Mouse (Mus musculus): Measurements from ENCODE around the gene Fam166a. TPM values are rescaled to one million over a fixed set of nuclear protein-coding genes. Genes with fewer than 3 reads are reported as not detected.

The Fam166a gene
- 0.78 and 1.4 TPM in 2 replicates for polyA plus RNA-seq (2015; fragmentation: Nextera tagmentation; extraction: Ambion mirVana)

DNA sequence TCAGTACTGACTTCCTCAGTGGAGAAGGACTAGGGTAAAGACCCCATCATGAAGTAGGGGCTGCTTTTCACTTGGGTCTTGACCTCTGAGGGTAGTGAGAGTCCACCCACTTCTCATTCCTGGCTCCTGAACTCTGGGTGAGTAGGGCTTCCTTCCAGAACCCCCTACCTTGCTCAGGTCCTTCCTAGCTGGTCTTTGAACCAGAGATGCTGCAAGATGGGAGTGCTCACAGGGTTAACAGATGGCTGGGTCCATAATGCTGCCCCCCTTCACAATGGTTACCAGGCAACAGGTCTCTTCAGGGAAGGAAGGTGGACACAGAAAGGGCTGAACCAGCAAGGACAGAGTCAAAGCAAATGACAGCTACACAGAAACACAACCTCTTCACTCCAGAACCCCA is at the start of gene Fam166a:
Gene Fam166a, plus strand, starts transcription at position 301 of the 400 bp plus-strand sequence.
- Histone ChIP-seq H3K4me1 (replicated peaks; ENCODE audit: control insufficient read depth, insufficient read depth, low read length) (no peaks in the 10 kb centered on the region), H3K4me3 (ENCODE audit: low read depth, low read length) (no peak within 1 kb of the TSS), H3K9me3 (ENCODE audit: control insufficient read depth) (no peaks in the 10 kb centered on the region), H3K36me3 (ENCODE audit: control insufficient read depth, insufficient read depth) (peaks cover 12% of the 10 kb centered on the region; the same call in 1 of the 2 replicates), H3K27me3 (replicated peaks; ENCODE audit: control insufficient read depth, insufficient read depth, low read length) (no peaks in the 10 kb centered on the region), H3K27ac (ENCODE audit: low read depth, low read length) (no peak within 1 kb of the TSS), H3K4me2 (replicated peaks; ENCODE audit: low read depth) (no peak within 1 kb of the TSS), H3K9ac (ENCODE audit: low read depth, low read length) (no peak within 1 kb of the TSS)
- no peak for ATAC-seq
- TF ChIP-seq CTCF (IDR thresholded peaks at IDR 0.05; ENCODE audit: low read depth), result no peak

DNA sequence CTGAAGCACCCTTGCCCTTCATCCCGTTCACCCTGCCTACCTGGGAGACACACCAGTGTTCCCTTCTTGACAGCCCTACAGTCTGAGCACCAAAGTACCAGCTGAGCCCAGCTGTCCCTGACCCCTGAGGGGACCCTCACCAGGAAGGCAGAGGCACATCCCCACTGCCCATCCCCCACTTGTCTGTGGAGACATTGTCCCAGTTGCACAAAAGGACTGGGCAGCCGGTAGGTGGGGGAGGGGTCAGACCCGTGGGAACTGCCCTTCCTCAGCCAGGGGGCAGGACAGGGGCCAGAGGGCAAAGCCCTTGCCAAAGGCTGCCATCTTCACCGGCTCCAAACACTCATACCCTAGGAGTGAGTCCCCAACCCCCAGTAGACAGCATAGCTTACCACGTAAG is 48.8 kb upstream of the Fam166a start:
- Histone ChIP-seq H3K4me3 (ENCODE audit: low read depth, low read length) (no peak overlapping the region), H3K9ac (ENCODE audit: low read depth, low read length) (no peak overlapping the region), H3K4me2 (replicated peaks; ENCODE audit: low read depth) (no peak overlapping the region), H3K36me3 (ENCODE audit: control insufficient read depth, insufficient read depth) (no peaks in the 10 kb centered on the region), H3K27me3 (replicated peaks; ENCODE audit: control insufficient read depth, insufficient read depth, low read length) (no peaks in the 10 kb centered on the region), H3K27ac (ENCODE audit: low read depth, low read length) (no peak overlapping the region), H3K9me3 (ENCODE audit: control insufficient read depth) (no peaks in the 10 kb centered on the region), H3K4me1 (replicated peaks; ENCODE audit: control insufficient read depth, insufficient read depth, low read length) (peaks cover 27% of the 10 kb centered on the region)
- WGBS, result 54% methylated on average over 5 of the region's 5 CpGs
- TF ChIP-seq CTCF (IDR thresholded peaks at IDR 0.05; ENCODE audit: low read depth), result no peak
- no peak for ATAC-seq

DNA sequence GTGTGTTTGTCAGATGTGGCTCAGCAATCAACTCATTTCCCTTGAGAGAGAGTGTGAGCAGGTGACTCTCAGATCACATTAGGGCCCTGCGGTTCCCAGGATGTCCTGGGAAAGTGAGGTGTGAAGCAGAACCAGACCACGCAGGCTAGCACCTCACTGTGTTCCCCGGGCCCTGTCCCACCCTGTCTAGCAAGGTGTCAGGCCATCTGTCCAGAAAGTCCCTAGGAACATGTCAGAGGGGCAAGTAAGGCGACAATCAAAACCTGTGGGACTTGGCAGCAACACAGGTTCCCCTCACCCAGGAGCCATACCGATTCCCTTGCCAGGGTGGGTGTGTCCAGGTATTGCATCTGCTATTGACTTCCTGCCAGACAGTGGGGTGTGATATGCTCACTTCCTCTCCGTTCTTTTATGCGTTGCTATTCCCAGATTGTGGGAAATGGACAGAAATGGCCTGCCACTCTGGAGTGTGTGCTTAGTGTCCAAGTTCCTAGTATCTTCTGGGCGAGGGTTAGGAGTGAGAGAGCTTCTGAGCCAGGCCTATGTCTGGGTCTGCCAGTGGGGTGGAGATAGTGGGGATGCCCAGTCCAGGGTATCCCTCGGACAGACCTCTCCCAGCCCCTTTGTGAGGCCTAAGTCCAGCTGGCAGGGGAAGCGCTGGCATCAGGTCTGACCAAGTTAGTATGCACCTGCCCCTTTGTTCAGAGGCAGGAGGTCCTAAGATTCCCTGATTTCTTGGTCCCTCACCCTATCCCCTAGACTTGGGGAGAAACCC is 48.0 kb upstream of the Fam166a start:
- Histone ChIP-seq H3K27ac (ENCODE audit: low read depth, low read length) (no peak overlapping the region; the same call in 1 of the 2 replicates), H3K4me1 (replicated peaks; ENCODE audit: control insufficient read depth, insufficient read depth, low read length) (peaks cover 31% of the 10 kb centered on the region)

GRCm38 (mm10) chr2:25171101-25171768 is 47.3 kb upstream of the Fam166a start:
- no peak overlapping the region for H3K9ac ChIP-seq (ENCODE audit: low read depth, low read length)
- H3K27me3 ChIP-seq (replicated peaks; ENCODE audit: control insufficient read depth, insufficient read depth, low read length), result no peaks in the 10 kb centered on the region
- H3K27ac ChIP-seq (ENCODE audit: low read depth, low read length), result no peak overlapping the region
- TF ChIP-seq CTCF (IDR thresholded peaks at IDR 0.05; ENCODE audit: low read depth), result no peak
- H3K4me1 ChIP-seq (replicated peaks; ENCODE audit: control insufficient read depth, insufficient read depth, low read length), result peaks cover 38% of the 10 kb centered on the region
- no peak overlapping the region for H3K4me3 ChIP-seq (ENCODE audit: low read depth, low read length)
- no peak for ATAC-seq
- no peaks in the 10 kb centered on the region for H3K36me3 ChIP-seq (ENCODE audit: control insufficient read depth, insufficient read depth)
- H3K4me2 ChIP-seq (replicated peaks; ENCODE audit: low read depth), result no peak overlapping the region
- WGBS, result 82% methylated on average over 6 of the region's 6 CpGs
- no peaks in the 10 kb centered on the region for H3K9me3 ChIP-seq (ENCODE audit: control insufficient read depth)

More for the DNA sequence above, 48.0 kb upstream of the Fam166a start:
- no peak for TF ChIP-seq CTCF (IDR thresholded peaks at IDR 0.05; ENCODE audit: low read depth)
- no peaks in the 10 kb centered on the region for H3K9me3 ChIP-seq (ENCODE audit: control insufficient read depth)
- H3K4me2 ChIP-seq (replicated peaks; ENCODE audit: low read depth), result no peak overlapping the region
- no peak overlapping the region for H3K9ac ChIP-seq (ENCODE audit: low read depth, low read length)
- no peak overlapping the region for H3K4me3 ChIP-seq (ENCODE audit: low read depth, low read length)
- H3K36me3 ChIP-seq (ENCODE audit: control insufficient read depth, insufficient read depth), result no peaks in the 10 kb centered on the region
- 54% methylated on average over 10 of the region's 10 CpGs for WGBS
- H3K27me3 ChIP-seq (replicated peaks; ENCODE audit: control insufficient read depth, insufficient read depth, low read length), result no peaks in the 10 kb centered on the region
- ATAC-seq, result no peak

DNA sequence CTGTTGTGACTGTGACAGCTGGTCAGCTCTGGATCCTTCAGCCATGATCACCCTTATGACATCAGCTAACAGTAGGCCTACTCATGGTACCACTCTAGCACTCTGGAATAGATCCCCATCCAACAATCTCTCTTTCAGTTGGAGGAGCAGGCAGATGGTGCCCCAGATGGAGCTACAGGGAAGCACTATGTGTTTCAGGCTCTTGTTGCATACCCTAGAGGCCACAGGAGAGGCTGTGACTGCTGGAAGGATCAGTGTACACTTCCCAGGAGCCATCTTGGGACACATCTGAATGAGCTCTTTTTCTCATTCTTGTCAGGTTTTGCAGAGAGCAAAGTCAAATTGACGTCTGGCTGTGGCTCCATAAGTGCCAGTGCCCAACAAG is 46.8 kb upstream of the Fam166a start:
- TF ChIP-seq CTCF (IDR thresholded peaks at IDR 0.05; ENCODE audit: low read depth), result no peak
- H3K4me1 ChIP-seq (replicated peaks; ENCODE audit: control insufficient read depth, insufficient read depth, low read length), result peaks cover 41% of the 10 kb centered on the region
- H3K27me3 ChIP-seq (replicated peaks; ENCODE audit: control insufficient read depth, insufficient read depth, low read length), result no peaks in the 10 kb centered on the region
- ATAC-seq, result no peak
- H3K9me3 ChIP-seq (ENCODE audit: control insufficient read depth), result no peaks in the 10 kb centered on the region
- H3K27ac ChIP-seq (ENCODE audit: low read depth, low read length), result no peak overlapping the region
- H3K4me3 ChIP-seq (ENCODE audit: low read depth, low read length), result no peak overlapping the region
- H3K36me3 ChIP-seq (ENCODE audit: control insufficient read depth, insufficient read depth), result no peaks in the 10 kb centered on the region
- no peak overlapping the region for H3K9ac ChIP-seq (ENCODE audit: low read depth, low read length)
- H3K4me2 ChIP-seq (replicated peaks; ENCODE audit: low read depth), result no peak overlapping the region
- WGBS, result 48% methylated on average over 1 of the region's 1 CpGs

DNA sequence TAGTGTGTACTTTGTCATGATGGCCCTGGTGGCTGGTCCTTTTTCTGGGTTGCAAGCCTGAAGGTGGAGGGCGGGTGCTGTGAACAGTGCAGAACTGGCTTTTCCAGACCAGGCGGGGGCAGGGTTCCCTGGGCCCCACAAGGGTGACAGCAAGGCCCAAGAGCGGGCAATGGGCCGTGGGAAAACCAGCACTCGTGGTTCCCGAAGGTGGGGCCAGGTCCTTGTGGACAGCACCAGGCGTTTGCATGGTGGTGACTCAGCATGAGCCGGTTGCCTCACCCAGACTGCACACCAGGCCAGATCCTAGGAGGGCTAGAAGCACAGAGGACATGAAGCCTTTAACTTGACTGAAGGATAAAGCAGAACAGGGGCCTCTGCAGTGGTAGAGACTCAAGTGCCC is 45.9 kb upstream of the Fam166a start:
- peaks cover 34% of the 10 kb centered on the region for H3K4me1 ChIP-seq (replicated peaks; ENCODE audit: control insufficient read depth, insufficient read depth, low read length)
- peak overlapping the region; percentile 78 for H3K27ac ChIP-seq (ENCODE audit: low read depth, low read length)

More for the DNA sequence above, 45.9 kb upstream of the Fam166a start:
- no peak overlapping the region for H3K4me3 ChIP-seq (ENCODE audit: low read depth, low read length)
- H3K9me3 ChIP-seq (ENCODE audit: control insufficient read depth), result no peaks in the 10 kb centered on the region
- peak; percentile 53 for TF ChIP-seq CTCF (IDR thresholded peaks at IDR 0.05; ENCODE audit: low read depth)
- H3K9ac ChIP-seq (ENCODE audit: low read depth, low read length), result no peak overlapping the region
- peak overlapping the region; percentile 32 for H3K4me2 ChIP-seq (replicated peaks; ENCODE audit: low read depth)
- no peaks in the 10 kb centered on the region for H3K36me3 ChIP-seq (ENCODE audit: control insufficient read depth, insufficient read depth)
- ATAC-seq, result peak; percentile 78
- H3K27me3 ChIP-seq (replicated peaks; ENCODE audit: control insufficient read depth, insufficient read depth, low read length), result no peaks in the 10 kb centered on the region
- WGBS, result 25% methylated on average over 8 of the region's 8 CpGs
